Mouse (Mus musculus) hindbrain, postnatal 0 days (tissue): ENCODE results near the gene Pdxp. TPM values are rescaled to one million over a fixed set of nuclear protein-coding genes. Genes with fewer than 3 reads are reported as not detected.

Experiments
- ATAC-seq: fragments of 200-750 bp; cut with Nextera tagmentation; 2 replicates; pipeline ENCODE4 v1.8.0; 2017; ENCODE audit warnings: mild to moderate bottlenecking, moderate TSS enrichment, moderate library complexity
- DNase-seq: peaks from one replicate; pipeline ENCODE4 v3.0.0-alpha.2; 2015; ENCODE audit warnings: low spot score
- H3K27ac ChIP-seq: fragments of 300-500 bp; sonication (generic); 2 replicates; pipeline ENCODE4 v1.5.1; 2014; ENCODE audit warnings: mild to moderate bottlenecking
- H3K27me3 ChIP-seq: fragments of 300-500 bp; sonication (generic); 2 replicates; pipeline ENCODE4 v1.6.1; 2014; ENCODE audit warnings: low read length, mixed read lengths; ENCODE audit not compliant: insufficient read depth
- H3K36me3 ChIP-seq: fragments of 300-500 bp; sonication (generic); 2 replicates; pipeline ENCODE4 v1.6.1; 2014; ENCODE audit warnings: low read length, mixed read lengths; ENCODE audit not compliant: insufficient read depth
- H3K4me1 ChIP-seq: fragments of 300-500 bp; sonication (generic); 2 replicates; pipeline ENCODE4 v1.6.1; 2014; ENCODE audit warnings: antibody characterized with exemption, low read length, mixed read lengths; ENCODE audit not compliant: insufficient read depth
- H3K4me2 ChIP-seq: fragments of 300-500 bp; sonication (generic); 2 replicates; pipeline ENCODE4 v1.6.1; 2014; ENCODE audit warnings: low read depth, mild to moderate bottlenecking, low read length, moderate library complexity, mixed read lengths
- H3K4me3 ChIP-seq: fragments of 300-500 bp; sonication (generic); 2 replicates; pipeline ENCODE4 v1.5.1; 2014; ENCODE audit warnings: low read length
- H3K9ac ChIP-seq: fragments of 300-500 bp; sonication (generic); replicated peaks from 2 replicates; pipeline ENCODE4 v1.6.1; 2014; ENCODE audit warnings: mild to moderate bottlenecking, low read length, moderate library complexity, mixed read lengths
- H3K9me3 ChIP-seq: fragments of 300-500 bp; sonication (generic); 2 replicates; pipeline ENCODE4 v1.6.1; 2016; ENCODE audit warnings: low read length, mixed read lengths
- CTCF ChIP-seq: IDR thresholded peaks from 2 replicates; pipeline ENCODE4 v1.5.1; 2016; ENCODE audit warnings: antibody characterized with exemption, control low read depth, low read depth
- WGBS: fragments of 180-500 bp; shearing (Covaris S2); extraction: QIAGEN DNeasy Blood & Tissue Kit; methylation state at CpG from one replicate; pipeline ENCODE4 v1.1.7; 2014; 5-methylcytosine and 5-hydroxymethylcytosine counted together
- polyA plus RNA-seq: library from polyadenylated mRNA; unstranded; fragments of >200 nt; fragmentation: Nextera tagmentation; extraction: Ambion mirVana; gene quantifications from 2 replicates; pipeline ENCODE4 v1.2.1, GENCODE M21; 2015
- total RNA-seq: library from RNA; depleted of rRNA; stranded (reverse); fragments of >200 nt; gene quantifications from 2 replicates; pipeline ENCODE4 v1.2.3, GENCODE M21; 2014; rRNA removed

The Pdxp gene
- total RNA-seq: 300 and 339 TPM in 2 replicates
- polyA plus RNA-seq: 124 and 141 TPM in 2 replicates

- ATAC-seq: peak; percentile 95
- TF ChIP-seq CTCF: no peak
- WGBS: under 1% methylated on average over 51 of the region's 51 CpGs
These were observed at the start of gene Pdxp for GRCm38 (mm10) chr15:78913632-78914090. Gene Pdxp, plus strand, starts transcription at chr15:78913919.

GRCm38 (mm10) chr15:78868398-78868797 lies 45.3 kb upstream of the Pdxp start:
- TF ChIP-seq CTCF: no peak
- H3K9ac ChIP-seq: no peak overlapping the region
- DNase-seq: peak; percentile 73
- no peaks in the 10 kb centered on the region for H3K4me1 ChIP-seq
- ATAC-seq: peak; percentile 89
- H3K9me3 ChIP-seq: no peaks in the 10 kb centered on the region
- H3K36me3 ChIP-seq: no peaks in the 10 kb centered on the region
- H3K4me3 ChIP-seq: no peak overlapping the region
- WGBS: 19% methylated on average over 9 of the region's 9 CpGs
- H3K27me3 ChIP-seq: no peaks in the 10 kb centered on the region
- no peak overlapping the region for H3K4me2 ChIP-seq
- H3K27ac ChIP-seq: peak overlapping the region; percentile 78

More at GRCm38 (mm10) chr15:78913632-78914090, at the start of gene Pdxp:
- DNase-seq: peak; percentile 99
- no peaks in the 10 kb centered on the region; the same call in 1 of the 2 replicates for H3K36me3 ChIP-seq
- peaks cover 20% of the 10 kb centered on the region for H3K4me1 ChIP-seq
- H3K27me3 ChIP-seq: no peaks in the 10 kb centered on the region
- peak within 1 kb of the TSS; percentile 86 for H3K9ac ChIP-seq
- H3K9me3 ChIP-seq: no peaks in the 10 kb centered on the region
- H3K4me3 ChIP-seq: peak within 1 kb of the TSS; percentile 71
- peak within 1 kb of the TSS; percentile 98 for H3K27ac ChIP-seq
- H3K4me2 ChIP-seq: peak within 1 kb of the TSS; percentile 86

- no peak overlapping the region for H3K9ac ChIP-seq
- no peak overlapping the region for H3K4me3 ChIP-seq
- peak overlapping the region; percentile 78 for H3K27ac ChIP-seq
- ATAC-seq (peak; percentile 70), DNase-seq (peak; percentile 43)
- H3K9me3 ChIP-seq: no peaks in the 10 kb centered on the region
- H3K36me3 ChIP-seq: no peaks in the 10 kb centered on the region
- WGBS: 28% methylated on average over 7 of the region's 7 CpGs
- no peak for TF ChIP-seq CTCF
- no peaks in the 10 kb centered on the region for H3K27me3 ChIP-seq
- no peak overlapping the region for H3K4me2 ChIP-seq
- 0 out of 2 replicates have a peak, but pooled peaks cover 3% of the 10 kb centered on the region for H3K4me1 ChIP-seq
These were observed 44.9 kb upstream of the Pdxp start for GRCm38 (mm10) chr15:78868826-78869233.

DNA sequence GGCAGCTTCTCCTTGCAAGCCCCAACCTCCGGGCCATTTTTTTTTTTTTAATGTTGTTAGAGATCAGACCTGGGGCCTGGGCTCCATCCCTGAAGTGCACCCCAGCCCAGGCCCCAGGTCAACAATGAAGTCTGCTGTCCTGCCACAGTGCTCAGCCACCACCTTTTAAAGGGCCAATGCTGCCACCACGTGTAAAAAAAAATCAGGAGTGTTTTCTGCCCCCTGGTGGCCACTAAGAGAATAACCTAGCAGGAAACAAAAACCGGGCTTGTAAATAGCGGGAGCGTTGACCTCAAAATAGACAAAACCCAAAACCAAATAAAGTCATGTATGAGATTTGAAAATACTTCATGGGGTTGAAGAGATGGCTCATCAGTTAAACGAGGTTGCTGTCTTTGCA lies 43.9 kb upstream of the Pdxp start:
- DNase-seq (peak; percentile 78), ATAC-seq (no peak)
- Histone ChIP-seq H3K27me3 (no peaks in the 10 kb centered on the region), H3K4me3 (no peak overlapping the region), H3K9me3 (no peaks in the 10 kb centered on the region), H3K36me3 (no peaks in the 10 kb centered on the region), H3K27ac (no peak overlapping the region), H3K9ac (no peak overlapping the region), H3K4me2 (no peak overlapping the region), H3K4me1 (0 out of 2 replicates have a peak, but pooled peaks cover 4% of the 10 kb centered on the region)
- TF ChIP-seq CTCF: peak; percentile 80
- 24% methylated on average over 6 of the region's 6 CpGs for WGBS

DNA sequence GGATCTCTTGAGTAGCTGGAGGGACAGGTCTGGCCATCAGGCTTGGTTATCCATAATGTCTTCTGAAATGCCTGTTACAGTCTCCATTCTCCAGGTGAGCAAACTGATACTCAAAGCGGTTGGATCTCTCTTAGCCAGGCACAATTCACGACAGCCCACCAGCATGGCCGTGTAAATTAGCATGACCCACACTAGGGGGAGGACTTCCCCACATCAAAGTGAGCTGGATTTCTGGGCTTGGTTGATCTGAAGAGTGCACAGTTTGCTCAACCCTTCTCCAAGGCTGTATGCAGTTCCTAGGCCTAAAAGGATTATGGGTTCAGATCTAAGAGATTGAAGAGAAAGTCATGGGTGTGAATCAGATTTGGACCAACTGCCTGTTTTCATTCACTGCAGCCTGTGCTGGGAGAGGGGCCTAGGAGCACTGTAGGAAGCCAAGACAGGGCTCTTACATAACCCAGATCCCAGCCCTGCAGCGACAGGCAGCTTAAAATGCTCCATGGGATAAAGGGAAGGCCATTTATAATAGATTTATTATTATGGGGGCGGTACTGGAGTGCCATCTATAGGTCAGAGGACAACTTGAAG lies 41.6 kb upstream of the Pdxp start:
- H3K27me3 ChIP-seq: no peaks in the 10 kb centered on the region
- no peak overlapping the region for H3K9ac ChIP-seq
- TF ChIP-seq CTCF: no peak; the same call in 1 of the 2 replicates
- DNase-seq: no peak
- no peak overlapping the region for H3K4me3 ChIP-seq
- H3K4me1 ChIP-seq: 0 out of 2 replicates have a peak, but pooled peaks cover 4% of the 10 kb centered on the region
- 49% methylated on average over 5 of the region's 5 CpGs for WGBS
- H3K36me3 ChIP-seq: no peaks in the 10 kb centered on the region
- no peak for ATAC-seq
- H3K4me2 ChIP-seq: no peak overlapping the region
- no peaks in the 10 kb centered on the region for H3K9me3 ChIP-seq
- H3K27ac ChIP-seq: no peak overlapping the region

GRCm38 (mm10) chr15:78873803-78874435 lies 39.8 kb upstream of the Pdxp start:
- peak; percentile 60 for DNase-seq
- Histone ChIP-seq H3K4me1 (0 out of 2 replicates have a peak, but pooled peaks cover 4% of the 10 kb centered on the region), H3K4me2 (no peak overlapping the region), H3K9ac (no peak overlapping the region), H3K27me3 (no peaks in the 10 kb centered on the region), H3K27ac (no peak overlapping the region), H3K36me3 (no peaks in the 10 kb centered on the region), H3K4me3 (no peak overlapping the region), H3K9me3 (no peaks in the 10 kb centered on the region)
- WGBS: 37% methylated on average over 13 of the region's 13 CpGs
- no peak for ATAC-seq
- peak; percentile 40; the same call in 1 of the 2 replicates for TF ChIP-seq CTCF
